Mouse (Mus musculus): ENCODE results near the gene Taf10. TPM values are rescaled to one million over a fixed set of nuclear protein-coding genes. Genes with fewer than 3 reads are reported as not detected.
A peak's percentile ranks its signal among the peaks of the same experiment; 100 is the strongest.

The Taf10 gene
- polyA plus RNA-seq, 1 experiment from 2014 or later = 136 TPM

GRCm38 (mm10) chr7:105776026-105776425, 31.9 kb upstream of the Taf10 start:
- no peak overlapping the region for H3K4me3 ChIP-seq
- H3K4me2 ChIP-seq = no peak overlapping the region
- no peak overlapping the region for H3K9ac ChIP-seq
- peaks cover 55% of the 10 kb centered on the region for H3K4me1 ChIP-seq
- H3K36me3 ChIP-seq = peaks cover 24% of the 10 kb centered on the region
- no peak for ATAC-seq (ENCODE audit: borderline replicate concordance, extremely low read depth, low FRiP score, low TSS enrichment)
- H3K27me3 ChIP-seq = no peaks in the 10 kb centered on the region
- H3K27ac ChIP-seq = no peak overlapping the region
- 81% methylated on average over 2 of the region's 2 CpGs for WGBS
- H3K9me3 ChIP-seq = no peaks in the 10 kb centered on the region

GRCm38 (mm10) chr7:105774661-105775060, 30.5 kb upstream of the Taf10 start:
- no peaks in the 10 kb centered on the region for H3K9me3 ChIP-seq
- peaks cover 37% of the 10 kb centered on the region for H3K36me3 ChIP-seq
- H3K27ac ChIP-seq = peak overlapping the region; percentile 7; the same call in 1 of the 2 replicates
- H3K4me2 ChIP-seq = no peak overlapping the region
- no peak for ATAC-seq (ENCODE audit: borderline replicate concordance, extremely low read depth, low FRiP score, low TSS enrichment)
- no peak overlapping the region for H3K4me3 ChIP-seq
- H3K27me3 ChIP-seq = no peaks in the 10 kb centered on the region
- 52% methylated on average over 8 of the region's 8 CpGs for WGBS
- H3K9ac ChIP-seq = no peak overlapping the region
- peaks cover 55% of the 10 kb centered on the region for H3K4me1 ChIP-seq

DNA sequence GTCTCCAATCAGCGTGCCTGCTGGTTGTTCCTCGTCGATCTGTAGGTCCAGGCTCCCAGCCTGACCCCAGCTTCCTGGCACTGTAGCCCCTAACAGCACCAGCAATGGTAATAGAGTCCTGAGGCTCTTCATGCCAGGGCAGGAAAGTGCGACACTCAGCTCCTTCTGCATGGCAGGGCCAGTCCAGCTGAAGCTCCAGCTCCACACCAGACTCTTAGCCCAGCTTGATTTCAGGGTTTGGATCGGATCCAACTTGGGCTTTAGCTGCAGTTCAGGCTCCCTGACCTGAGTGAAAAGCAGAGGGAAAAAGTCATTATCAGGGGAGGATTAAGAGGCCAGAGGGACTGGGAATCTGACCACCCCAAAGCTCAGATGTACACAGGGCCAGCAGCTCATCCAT, 28.9 kb upstream of the Taf10 start:
- Histone ChIP-seq H3K27me3 (no peaks in the 10 kb centered on the region), H3K4me1 (peaks cover 50% of the 10 kb centered on the region), H3K9me3 (no peaks in the 10 kb centered on the region), H3K9ac (no peak overlapping the region), H3K36me3 (peaks cover 39% of the 10 kb centered on the region), H3K4me2 (no peak overlapping the region), H3K27ac (peak overlapping the region; percentile 57; the same call in 1 of the 2 replicates), H3K4me3 (no peak overlapping the region)
- ATAC-seq (ENCODE audit: borderline replicate concordance, extremely low read depth, low FRiP score, low TSS enrichment) = no peak
- WGBS = 71% methylated on average over 5 of the region's 5 CpGs

DNA sequence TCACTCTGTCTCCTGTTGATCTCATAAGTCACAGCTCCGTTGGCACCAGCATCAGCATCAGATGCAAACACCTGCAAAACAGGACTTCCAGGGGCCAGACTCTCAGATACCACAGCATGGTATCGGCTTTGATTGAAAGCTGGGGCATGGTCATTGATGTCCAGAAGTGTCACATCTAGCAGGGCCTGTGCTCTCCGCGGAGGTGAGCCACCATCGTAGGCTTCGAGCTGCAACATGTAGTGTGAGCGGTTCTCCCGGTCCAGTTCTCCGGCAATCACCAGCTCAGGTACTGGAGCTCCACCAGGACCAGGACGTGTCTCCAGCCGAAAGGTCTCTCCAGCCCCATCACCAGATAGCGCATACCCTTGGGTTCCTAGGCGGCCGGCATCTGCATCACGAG, 28.2 kb upstream of the Taf10 start:
- 94% methylated on average over 15 of the region's 15 CpGs for WGBS
- no peaks in the 10 kb centered on the region for H3K27me3 ChIP-seq
- H3K9ac ChIP-seq = no peak overlapping the region
- H3K9me3 ChIP-seq = no peaks in the 10 kb centered on the region
- H3K4me2 ChIP-seq = no peak overlapping the region
- H3K4me3 ChIP-seq = no peak overlapping the region
- no peak overlapping the region for H3K27ac ChIP-seq
- peaks cover 49% of the 10 kb centered on the region for H3K4me1 ChIP-seq
- ATAC-seq (ENCODE audit: borderline replicate concordance, extremely low read depth, low FRiP score, low TSS enrichment) = no peak
- peaks cover 39% of the 10 kb centered on the region for H3K36me3 ChIP-seq

- no peak overlapping the region for H3K4me2 ChIP-seq
- 78% methylated on average over 3 of the region's 3 CpGs for WGBS
- H3K9ac ChIP-seq = no peak overlapping the region
- no peak for ATAC-seq (ENCODE audit: borderline replicate concordance, extremely low read depth, low FRiP score, low TSS enrichment)
- H3K4me3 ChIP-seq = no peak overlapping the region
- H3K27me3 ChIP-seq = no peaks in the 10 kb centered on the region
- H3K36me3 ChIP-seq = peaks cover 45% of the 10 kb centered on the region
- H3K4me1 ChIP-seq = peaks cover 40% of the 10 kb centered on the region
- no peaks in the 10 kb centered on the region for H3K9me3 ChIP-seq
- H3K27ac ChIP-seq = no peak overlapping the region
Measured at GRCm38 (mm10) chr7:105769959-105770358, 25.8 kb upstream of the Taf10 start.

- no peak overlapping the region for H3K9ac ChIP-seq
- peak overlapping the region; percentile 57 for H3K27ac ChIP-seq
- no peak overlapping the region for H3K4me3 ChIP-seq
- ATAC-seq (ENCODE audit: borderline replicate concordance, extremely low read depth, low FRiP score, low TSS enrichment) = peak; percentile 65; the same call in 1 of the 2 replicates
- no peaks in the 10 kb centered on the region for H3K9me3 ChIP-seq
- no peaks in the 10 kb centered on the region for H3K27me3 ChIP-seq
- WGBS = 12% methylated on average over 6 of the region's 6 CpGs
- H3K36me3 ChIP-seq = peaks cover 65% of the 10 kb centered on the region
- peaks cover 18% of the 10 kb centered on the region for H3K4me1 ChIP-seq
- H3K4me2 ChIP-seq = no peak overlapping the region
Measured at GRCm38 (mm10) chr7:105767729-105768165, 23.6 kb upstream of the Taf10 start.

DNA sequence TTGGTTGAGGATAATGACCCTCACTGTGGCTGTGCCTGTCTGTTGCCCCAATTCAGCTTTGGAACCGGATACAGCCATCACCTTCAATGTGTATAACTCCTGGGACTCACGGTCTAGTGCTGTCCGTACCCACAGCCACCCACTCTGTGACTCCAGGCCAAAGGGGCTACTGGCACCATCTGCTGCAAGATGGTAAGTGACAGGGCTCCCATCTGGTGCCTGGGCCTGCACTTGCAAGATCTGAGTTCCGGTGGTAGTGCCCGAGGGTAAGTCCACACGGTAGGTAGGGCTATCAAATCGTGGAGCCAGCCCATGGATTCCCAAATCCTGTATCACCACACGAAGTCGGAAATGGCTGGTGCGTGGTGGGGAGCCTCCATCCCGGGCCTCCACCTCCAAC, 20.2 kb upstream of the Taf10 start:
- H3K9ac ChIP-seq = no peak overlapping the region
- no peak overlapping the region for H3K27ac ChIP-seq
- no peak overlapping the region for H3K4me3 ChIP-seq
- no peak for ATAC-seq (ENCODE audit: borderline replicate concordance, extremely low read depth, low FRiP score, low TSS enrichment)
- H3K27me3 ChIP-seq = no peaks in the 10 kb centered on the region
- H3K4me2 ChIP-seq = no peak overlapping the region
- H3K9me3 ChIP-seq = no peaks in the 10 kb centered on the region
- H3K4me1 ChIP-seq = peaks cover 18% of the 10 kb centered on the region; the same call in 1 of the 2 replicates
- H3K36me3 ChIP-seq = peaks cover 51% of the 10 kb centered on the region
- 92% methylated on average over 11 of the region's 11 CpGs for WGBS

DNA sequence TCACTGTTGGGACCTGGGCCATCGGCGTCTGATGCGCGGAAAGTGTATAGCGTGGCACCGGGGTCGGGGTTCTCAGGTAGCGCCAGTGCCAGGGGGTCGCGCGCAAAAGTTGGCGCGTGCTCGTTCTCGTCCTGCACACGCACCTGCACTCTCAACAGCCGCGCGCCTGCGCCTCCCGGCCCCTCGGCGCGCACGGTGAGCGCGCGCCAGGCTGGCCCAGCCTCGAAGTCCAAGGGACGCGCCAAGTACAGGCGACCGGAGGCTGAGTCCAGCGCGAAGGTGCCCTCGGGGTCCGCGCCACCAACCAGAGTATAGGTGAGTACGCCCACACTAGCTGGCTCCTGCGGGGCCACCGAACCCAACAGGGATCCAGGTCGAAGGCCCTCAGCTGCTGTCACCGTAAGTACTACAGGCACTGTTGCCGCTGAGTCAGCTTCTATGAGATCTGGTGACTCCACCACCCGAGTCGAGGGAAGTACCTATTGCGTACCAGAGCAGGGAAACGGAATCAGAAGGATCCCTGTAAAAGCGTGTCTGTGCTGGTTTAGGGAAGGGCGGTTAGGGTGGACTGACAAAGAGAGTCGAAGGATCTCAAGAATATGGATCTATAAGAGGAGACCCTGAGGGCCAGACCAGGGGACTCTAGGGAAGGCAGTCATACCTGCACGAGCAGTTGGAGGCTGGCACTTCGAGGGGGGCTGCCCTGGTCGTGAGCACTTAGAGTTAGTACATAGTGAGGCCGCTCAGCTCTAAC, 18.5 kb upstream of the Taf10 start:
- H3K4me1 ChIP-seq = peaks cover 5% of the 10 kb centered on the region; the same call in 1 of the 2 replicates
- H3K9me3 ChIP-seq = no peaks in the 10 kb centered on the region
- 52% methylated on average over 55 of the region's 55 CpGs for WGBS
- H3K4me3 ChIP-seq = no peak overlapping the region
- peak overlapping the region; percentile 47 for H3K4me2 ChIP-seq
- H3K27me3 ChIP-seq = no peaks in the 10 kb centered on the region
- no peak overlapping the region for H3K27ac ChIP-seq
- H3K9ac ChIP-seq = no peak overlapping the region
- peaks cover 67% of the 10 kb centered on the region for H3K36me3 ChIP-seq
- no peak for ATAC-seq (ENCODE audit: borderline replicate concordance, extremely low read depth, low FRiP score, low TSS enrichment)

DNA sequence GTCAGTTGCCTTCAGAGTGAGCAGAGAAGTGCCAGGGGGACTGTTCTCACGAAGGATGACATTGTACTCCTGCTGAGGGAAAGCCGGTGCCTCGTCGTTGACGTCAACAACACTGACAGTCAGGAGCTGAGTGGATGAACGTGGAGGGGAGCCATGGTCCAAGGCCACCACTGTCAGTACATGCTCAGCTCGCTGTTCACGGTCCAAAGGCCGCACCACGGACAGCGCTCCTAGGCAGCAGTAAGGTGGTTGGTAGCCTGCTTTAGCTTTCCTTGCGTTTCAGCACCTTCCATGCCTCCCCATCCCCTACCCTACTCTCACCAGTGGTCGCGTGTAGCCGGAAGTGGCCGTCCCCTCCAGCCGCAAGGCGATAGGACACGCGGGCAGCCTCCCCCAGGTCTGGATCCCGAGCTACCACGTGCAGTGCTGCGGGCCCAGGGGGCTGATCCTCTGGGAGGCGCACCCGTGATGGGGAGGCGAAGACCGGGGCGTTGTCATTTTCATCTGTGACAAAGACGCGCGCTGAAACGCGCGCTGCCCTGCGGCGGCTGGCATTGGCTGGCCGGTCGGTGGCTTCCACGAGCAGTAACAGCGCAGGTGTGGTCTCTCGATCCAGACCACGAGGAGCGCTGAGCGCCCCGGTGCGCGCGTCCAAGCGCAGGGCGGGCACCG, 17.8 kb upstream of the Taf10 start:
- H3K4me2 ChIP-seq = peak overlapping the region; percentile 47
- peaks cover 75% of the 10 kb centered on the region for H3K36me3 ChIP-seq
- no peak overlapping the region for H3K4me3 ChIP-seq
- WGBS = 54% methylated on average over 51 of the region's 51 CpGs
- H3K4me1 ChIP-seq = no peaks in the 10 kb centered on the region
- no peaks in the 10 kb centered on the region for H3K27me3 ChIP-seq
- H3K9ac ChIP-seq = no peak overlapping the region
- H3K9me3 ChIP-seq = no peaks in the 10 kb centered on the region
- ATAC-seq (ENCODE audit: borderline replicate concordance, extremely low read depth, low FRiP score, low TSS enrichment) = peak; percentile 15; the same call in 1 of the 2 replicates
- H3K27ac ChIP-seq = no peak overlapping the region

DNA sequence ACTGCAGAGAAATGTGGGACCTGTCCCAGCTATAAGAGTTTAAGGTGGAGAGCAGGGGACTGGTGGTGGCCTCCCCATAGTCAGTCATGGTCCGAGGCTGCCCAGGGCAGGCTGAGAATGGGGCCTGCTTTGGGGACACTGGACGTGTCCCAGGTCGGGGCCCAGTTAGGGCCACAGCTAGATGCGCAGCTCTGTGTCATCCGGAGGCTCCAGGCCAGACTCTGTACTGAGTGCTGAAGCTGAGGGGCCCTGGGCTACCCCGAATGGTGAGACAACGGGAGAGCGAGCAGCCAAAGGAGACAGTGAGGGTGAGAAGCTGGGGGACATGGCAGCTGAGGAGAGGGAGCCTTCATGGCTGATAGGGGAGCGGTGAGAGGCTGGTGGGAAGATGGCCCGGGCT, 9.1 kb upstream of the Taf10 start:
- no peaks in the 10 kb centered on the region for H3K9me3 ChIP-seq
- WGBS = 90% methylated on average over 10 of the region's 10 CpGs
- no peak overlapping the region for H3K27ac ChIP-seq
- peaks cover 48% of the 10 kb centered on the region for H3K36me3 ChIP-seq
- no peak for ATAC-seq (ENCODE audit: borderline replicate concordance, extremely low read depth, low FRiP score, low TSS enrichment)
- no peak overlapping the region for H3K4me2 ChIP-seq
- H3K4me1 ChIP-seq = peaks cover 10% of the 10 kb centered on the region
- H3K9ac ChIP-seq = no peak overlapping the region
- H3K27me3 ChIP-seq = no peaks in the 10 kb centered on the region
- H3K4me3 ChIP-seq = no peak overlapping the region

GRCm38 (mm10) chr7:105752716-105753115, 8.6 kb upstream of the Taf10 start:
- no peak overlapping the region for H3K9ac ChIP-seq
- no peaks in the 10 kb centered on the region for H3K9me3 ChIP-seq
- H3K4me2 ChIP-seq = no peak overlapping the region
- ATAC-seq (ENCODE audit: borderline replicate concordance, extremely low read depth, low FRiP score, low TSS enrichment) = peak; percentile 0; the same call in 1 of the 2 replicates
- no peaks in the 10 kb centered on the region for H3K27me3 ChIP-seq
- H3K4me1 ChIP-seq = peaks cover 10% of the 10 kb centered on the region
- peaks cover 42% of the 10 kb centered on the region for H3K36me3 ChIP-seq
- H3K4me3 ChIP-seq = no peak overlapping the region
- 89% methylated on average over 2 of the region's 2 CpGs for WGBS
- H3K27ac ChIP-seq = no peak overlapping the region

All from lung, embryonic 15.5 days (tissue).